Mouse (Mus musculus): ENCODE results near the gene Gm9936.
A peak's percentile ranks its signal among the peaks of the same experiment; 100 is the strongest.
"Not testable (repeated sequence)": the region's sequence is repeated elsewhere in the genome, so short reads cannot be mapped to it uniquely, and the experiment has no call there.

Gene Gm9936

GRCm38 (mm10) chr5:114858582-114858981, at the start of gene Gm9936:
TSS of gene Gm9936 (minus strand) at chr5:114858682.
- DNase-seq (ENCODE audit: low read depth) = no peak

GRCm38 (mm10) chr5:114902413-114902812, 43.9 kb upstream of the Gm9936 start:
- peak; percentile 79 for DNase-seq (ENCODE audit: low read depth)

DNA sequence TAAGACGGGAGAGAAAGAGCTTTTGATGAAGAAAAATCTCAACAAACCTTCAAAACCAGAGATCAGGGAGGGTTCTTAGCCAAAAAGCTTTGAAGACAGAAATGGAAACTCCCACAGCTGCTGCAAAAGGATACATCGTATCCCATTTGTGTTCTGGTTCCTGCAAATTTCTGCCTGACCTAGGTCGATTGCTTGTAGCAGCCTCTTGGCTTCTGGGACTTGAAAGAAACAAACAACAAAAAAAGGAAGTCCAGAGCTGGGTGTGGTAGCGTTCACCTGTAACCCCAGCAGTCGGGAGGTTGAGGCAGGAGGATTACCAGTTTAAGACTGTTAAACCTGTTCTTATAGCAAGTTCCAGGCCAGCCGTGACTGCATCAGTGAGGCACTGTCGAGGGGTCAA, 40.4 kb upstream of the Gm9936 start:
- DNase-seq (ENCODE audit: low read depth) = peak; percentile 37

GRCm38 (mm10) chr5:114897374-114897793, 38.9 kb upstream of the Gm9936 start:
- DNase-seq (ENCODE audit: low read depth) = peak; percentile 86

DNA sequence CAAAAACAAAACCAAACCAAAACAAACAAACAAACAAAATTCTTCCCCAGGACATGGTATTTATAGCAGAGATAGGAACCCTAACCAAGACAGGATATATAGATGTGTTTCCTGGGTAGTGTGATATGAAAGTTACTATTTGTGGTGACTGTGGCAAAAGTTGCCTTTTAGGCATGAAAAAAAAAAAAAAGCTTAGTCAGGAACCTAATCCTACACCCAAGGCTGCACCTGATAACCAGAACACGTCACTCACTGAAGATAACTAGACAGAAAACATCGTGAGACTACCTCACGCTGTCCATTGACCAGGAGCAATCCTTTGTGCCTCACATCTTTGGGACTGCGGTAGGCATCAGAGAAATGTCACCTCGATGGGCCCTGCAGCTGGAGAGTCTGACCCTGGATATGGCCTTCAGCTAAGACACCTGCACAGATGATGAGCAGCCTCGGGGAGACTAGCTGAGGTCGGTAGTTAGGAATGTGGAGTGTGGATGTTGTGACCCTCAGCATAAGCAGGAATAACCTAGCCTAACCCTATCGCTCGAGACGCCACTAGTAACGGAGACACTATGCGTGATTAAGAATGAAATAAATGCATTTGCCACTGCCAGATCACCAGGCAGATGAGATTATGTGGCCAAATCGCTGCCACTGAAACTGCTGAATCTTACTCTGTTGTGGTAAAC, 38.3 kb upstream of the Gm9936 start, which contains the start of gene Oasl2:
Oasl2 (plus strand) TSS at position 249 of the 686 bp plus-strand sequence.
- DNase-seq (ENCODE audit: low read depth) = peak; percentile 76

DNA sequence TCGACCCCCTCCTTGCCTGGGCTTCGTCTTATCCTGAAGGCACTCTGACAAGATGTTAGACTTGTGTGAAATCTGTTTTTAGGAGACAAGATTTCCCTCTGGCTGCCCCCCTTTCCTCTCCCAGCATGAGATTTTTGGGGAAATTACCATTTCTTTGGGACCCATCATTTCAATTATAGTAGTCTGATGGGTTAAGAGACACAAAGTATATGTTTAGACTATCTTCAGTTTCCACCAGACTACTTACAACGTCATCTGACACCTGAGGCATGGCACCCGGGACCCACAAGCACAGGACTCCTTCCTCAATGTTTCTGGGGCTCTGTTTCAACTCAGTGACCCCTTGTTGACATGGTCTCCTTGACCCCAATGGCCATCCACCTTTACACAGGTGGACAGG, 37.1 kb upstream of the Gm9936 start:
- no peak for DNase-seq (ENCODE audit: low read depth)

GRCm38 (mm10) chr5:114888995-114889394, 30.5 kb upstream of the Gm9936 start:
- no peak for DNase-seq (ENCODE audit: low read depth)

DNA sequence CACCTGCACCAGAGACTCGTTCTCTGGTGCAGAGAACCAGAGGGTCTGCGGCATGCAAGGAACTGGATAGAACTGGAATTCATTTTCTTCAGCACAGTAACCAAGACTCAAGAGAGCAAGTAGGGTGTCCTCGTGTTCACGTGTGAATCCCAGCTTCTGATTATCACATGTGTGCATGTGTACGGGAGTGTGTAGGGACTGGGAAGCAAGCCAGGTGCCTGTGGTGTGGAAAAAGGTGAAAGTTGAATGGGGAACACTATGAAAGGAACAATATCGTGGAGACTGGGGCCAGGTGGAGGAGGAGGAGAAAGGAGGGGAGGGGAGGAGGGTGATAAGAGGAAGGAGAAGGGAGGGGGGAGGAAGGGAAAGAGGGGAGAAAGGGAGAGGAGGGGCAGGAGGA, 28.3 kb upstream of the Gm9936 start:
- no peak for DNase-seq (ENCODE audit: low read depth)

DNA sequence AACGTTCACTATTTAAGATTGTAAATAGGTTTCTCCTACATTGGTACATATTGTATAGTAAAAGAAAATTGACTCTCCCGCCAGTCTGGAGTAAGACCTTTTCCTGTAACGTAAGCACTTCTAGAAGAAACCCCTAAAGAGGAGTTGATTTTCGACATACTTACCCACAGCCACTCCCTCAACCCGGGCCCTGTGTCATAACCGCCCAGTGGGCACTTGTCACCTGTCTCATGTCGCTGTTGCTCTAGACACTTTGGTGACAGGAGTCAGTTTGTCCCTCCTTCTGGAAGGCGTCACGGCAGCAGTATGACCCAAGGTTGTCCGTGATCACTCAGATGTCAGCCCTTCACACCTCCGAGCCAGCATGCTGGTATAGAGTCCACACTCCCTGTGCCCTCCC, 24.5 kb upstream of the Gm9936 start:
- DNase-seq (ENCODE audit: low read depth) = no peak

DNA sequence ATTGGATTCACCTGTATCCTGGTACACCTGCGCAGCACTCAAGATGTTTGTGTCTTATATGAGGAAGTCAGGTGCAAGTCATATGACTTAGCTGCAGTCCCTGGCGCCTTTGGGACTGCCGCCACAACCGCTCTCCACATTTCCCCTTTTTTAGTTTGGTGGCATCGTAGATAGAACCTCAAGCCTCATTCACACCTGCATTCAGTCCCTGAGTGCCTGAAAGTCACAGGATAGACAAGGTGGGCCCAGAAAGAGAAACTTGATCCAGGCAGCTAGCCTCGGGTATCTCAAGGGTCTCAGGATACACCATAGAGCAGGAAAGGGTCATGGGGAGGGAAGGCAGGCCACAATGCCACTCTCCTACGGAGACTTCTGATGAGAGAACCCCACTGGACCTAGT, 23.8 kb upstream of the Gm9936 start:
- DNase-seq (ENCODE audit: low read depth) = not testable (repeated sequence)

DNA sequence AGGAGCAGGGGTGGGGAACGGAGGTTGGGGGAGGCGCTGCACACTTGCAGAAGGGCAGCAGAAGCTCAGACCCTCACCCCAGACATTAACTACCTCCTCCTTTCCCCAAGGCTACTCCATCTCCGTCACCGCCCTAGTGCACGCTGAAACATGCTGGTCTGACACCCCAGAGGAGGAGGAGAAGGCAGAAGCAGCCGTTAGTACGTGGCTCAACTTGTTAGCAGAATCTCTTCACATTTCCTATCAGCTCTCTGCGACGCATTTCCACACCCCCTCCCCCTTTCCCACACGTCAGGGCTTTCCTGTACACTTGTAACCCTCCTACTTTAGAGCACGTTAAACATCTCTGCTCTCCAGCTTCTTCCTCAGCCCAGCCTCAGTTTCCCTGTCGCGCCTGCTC, 20.9 kb upstream of the Gm9936 start:
- DNase-seq (ENCODE audit: low read depth) = no peak

- no peak for DNase-seq (ENCODE audit: low read depth)
Measured at GRCm38 (mm10) chr5:114877487-114877886, 19.0 kb upstream of the Gm9936 start.

GRCm38 (mm10) chr5:114876331-114876730, 17.8 kb upstream of the Gm9936 start:
- DNase-seq (ENCODE audit: low read depth) = no peak

- peak; percentile 49 for DNase-seq (ENCODE audit: low read depth)
Measured at GRCm38 (mm10) chr5:114875858-114876257, 17.4 kb upstream of the Gm9936 start.

GRCm38 (mm10) chr5:114865279-114865678, 6.8 kb upstream of the Gm9936 start:
- no peak for DNase-seq (ENCODE audit: low read depth)

DNA sequence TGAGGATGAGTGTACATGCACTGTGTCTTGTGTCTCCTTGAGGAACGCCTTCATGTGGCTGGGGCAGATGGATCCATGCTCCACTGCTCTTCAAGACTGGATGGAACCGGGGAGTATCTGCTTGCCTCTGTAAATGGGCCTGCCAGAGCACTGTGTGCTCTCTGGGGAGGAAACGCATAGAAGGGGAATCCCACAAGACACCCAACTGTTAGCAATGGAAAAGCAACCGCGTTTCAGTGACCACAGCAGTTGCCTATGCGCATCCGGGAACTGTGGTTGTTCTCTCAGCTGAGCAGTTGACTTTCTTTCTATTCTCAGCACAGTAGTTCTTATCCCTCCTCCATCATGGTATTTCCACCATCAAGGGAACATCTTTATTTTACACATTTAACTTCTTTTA, 6.3 kb upstream of the Gm9936 start:
- DNase-seq (ENCODE audit: low read depth) = peak; percentile 79

- DNase-seq (ENCODE audit: low read depth) = no peak
Measured at GRCm38 (mm10) chr5:114861730-114862129, 3.2 kb upstream of the Gm9936 start.

GRCm38 (mm10) chr5:114859253-114859652, 771 bp upstream of the Gm9936 start:
- DNase-seq (ENCODE audit: low read depth) = peak; percentile 87

DNA sequence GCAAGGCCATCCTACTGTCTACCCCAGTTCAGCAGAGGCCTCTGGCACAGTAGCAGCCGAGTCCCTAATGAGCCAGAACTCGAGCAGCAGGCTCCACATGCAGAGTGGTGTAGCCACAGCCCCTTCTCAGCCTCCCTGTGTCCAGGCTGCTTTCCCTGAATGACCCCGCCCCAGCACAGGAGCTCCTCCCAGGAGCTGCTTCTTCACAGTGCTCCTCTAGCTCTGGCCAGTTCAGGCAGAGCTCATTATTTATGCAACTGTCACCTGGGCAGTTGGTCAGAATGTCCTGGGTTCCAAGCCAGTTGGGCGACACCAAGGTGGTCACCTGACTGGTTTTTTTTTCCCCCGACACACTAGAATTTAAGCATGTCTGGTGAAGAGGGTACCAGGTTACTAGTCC, 5.1 kb downstream of the Gm9936 start, which contains the start of gene 4930519G04Rik:
4930519G04Rik (plus strand) TSS at position 301 of the 400 bp plus-strand sequence.
- not testable (repeated sequence) for DNase-seq (ENCODE audit: low read depth)

DNA sequence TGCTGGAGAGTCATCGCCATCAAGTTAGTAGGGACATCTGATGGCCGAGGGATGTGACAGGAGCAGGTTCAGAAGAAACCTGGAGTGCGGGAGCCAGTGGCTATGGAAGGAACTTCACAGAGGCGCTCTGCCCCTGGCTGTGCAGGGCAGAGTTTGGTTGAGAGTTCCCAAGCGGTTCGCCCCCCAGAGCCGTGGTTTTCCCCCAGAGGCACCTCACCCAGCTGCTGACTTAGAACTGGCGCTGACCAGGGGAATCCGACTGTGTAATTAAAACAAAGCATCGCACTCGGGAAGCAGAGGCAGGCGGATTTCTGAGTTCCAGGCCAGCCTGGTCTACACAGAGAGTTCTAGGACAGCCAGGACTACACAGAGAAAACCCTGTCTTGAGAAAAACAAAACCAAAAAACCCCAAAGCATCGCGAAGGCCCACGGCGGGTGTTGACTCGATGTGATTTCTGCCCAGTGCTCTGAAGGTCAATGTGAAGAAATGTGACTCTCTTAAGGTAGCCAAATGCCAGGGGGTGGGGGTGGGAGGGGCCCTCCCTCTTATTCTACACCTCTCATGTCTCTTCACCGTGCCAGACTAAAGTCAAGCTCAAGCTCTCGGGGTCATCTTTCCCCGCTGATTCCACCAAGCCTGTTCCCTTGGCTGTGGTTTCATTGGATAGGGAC, 6.8 kb downstream of the Gm9936 start:
- no peak for DNase-seq (ENCODE audit: low read depth)

- not testable (repeated sequence) for DNase-seq (ENCODE audit: low read depth)
Measured at GRCm38 (mm10) chr5:114844371-114844770, 14.1 kb downstream of the Gm9936 start.

DNA sequence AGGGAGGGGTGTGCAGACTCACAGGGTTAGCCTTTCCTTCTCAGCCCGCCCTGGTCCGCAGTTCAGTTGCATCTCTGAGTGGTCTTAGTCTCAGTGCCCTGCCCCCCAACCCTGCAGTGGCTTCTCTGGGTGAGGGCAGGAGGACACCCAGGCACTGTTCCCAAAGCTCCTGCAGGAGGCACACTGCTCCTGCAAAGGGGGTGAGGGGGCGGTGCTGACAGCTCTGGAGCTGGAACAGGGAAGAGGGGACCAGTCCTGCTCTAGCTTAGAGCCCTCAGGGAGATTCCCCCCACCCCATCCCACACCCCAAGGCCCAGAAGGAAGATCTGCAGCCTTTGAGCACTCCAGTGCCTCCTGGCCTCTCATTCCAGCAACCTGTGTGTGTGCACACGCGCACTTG, 15.8 kb downstream of the Gm9936 start:
- DNase-seq (ENCODE audit: low read depth) = no peak

GRCm38 (mm10) chr5:114842155-114842554, 16.3 kb downstream of the Gm9936 start:
- not testable (repeated sequence) for DNase-seq (ENCODE audit: low read depth)

Measured in induced T-regulatory cell, adult 2 months (primary cell).